Mouse (Mus musculus) G1E (cell line): ENCODE measurements around the gene Ccdc102a. TPM values are rescaled to one million over a fixed set of nuclear protein-coding genes. Genes with fewer than 3 reads are reported as not detected.
A peak's percentile ranks its signal among the peaks of the same experiment; 100 is the strongest.

Source experiments
- ATAC-seq: 2 replicates; pipeline ENCODE4 v1.8.0; 2016; ENCODE audit warnings: mild to moderate bottlenecking; ENCODE audit not compliant: insufficient number of reproducible peaks, poor library complexity, low FRiP score, severe bottlenecking; ENCODE audit errors: extremely low read depth
- DNase-seq: peaks from one replicate; pipeline ENCODE4 v3.0.0; 2012; ENCODE audit warnings: low spot score
- H3K27me3 ChIP-seq: 2 replicates; pipeline ENCODE4 v1.6.1; 2012; ENCODE audit warnings: mild to moderate bottlenecking, low read length, inconsistent platforms; ENCODE audit not compliant: insufficient read depth
- H3K36me3 ChIP-seq: replicated peaks from 2 replicates; pipeline ENCODE3; 2012; ENCODE audit warnings: mild to moderate bottlenecking, inconsistent platforms
- H3K4me1 ChIP-seq: 2 replicates; pipeline ENCODE4 v1.6.1; 2012; ENCODE audit warnings: low read depth, low read length, inconsistent platforms, mixed read lengths; ENCODE audit not compliant: insufficient read depth
- H3K4me3 ChIP-seq: 2 replicates; pipeline ENCODE4 v1.5.1; 2012; ENCODE audit warnings: low read depth, mild to moderate bottlenecking, inconsistent platforms, low read length, moderate library complexity, mixed read lengths
- H3K9me3 ChIP-seq: replicated peaks from 2 replicates; pipeline ENCODE4 v1.6.1; 2012; ENCODE audit warnings: inconsistent platforms
- CTCF ChIP-seq: IDR thresholded peaks from 2 replicates; pipeline ENCODE4 v1.5.1; 2012; ENCODE audit warnings: low read depth, low read length, inconsistent platforms, mixed read lengths
- GATA1 ChIP-seq: IDR thresholded peaks from 2 replicates; pipeline ENCODE4 v1.6.1; 2012; ENCODE audit warnings: borderline replicate concordance, low read length, inconsistent platforms, mixed read lengths
- GATA2 ChIP-seq: IDR thresholded peaks from 2 replicates; pipeline ENCODE4 v1.6.1; 2012; ENCODE audit warnings: low read depth, low read length, inconsistent platforms, borderline replicate concordance
- POLR2AphosphoS5 ChIP-seq: IDR thresholded peaks from 2 replicates; pipeline ENCODE4 v1.6.1; 2012; ENCODE audit warnings: low read depth, low read length, inconsistent platforms; ENCODE audit not compliant: insufficient replicate concordance
- TAL1 ChIP-seq: conservative IDR thresholded peaks from 2 replicates; pipeline ENCODE4 v1.6.1; 2012; ENCODE audit warnings: low read depth, low read length, inconsistent platforms, mixed read lengths
- polyA plus RNA-seq: library from polyadenylated mRNA; stranded (reverse); fragments of >175 nt; gene quantifications from 2 replicates; pipeline ENCODE4 v1.2.3, GENCODE M21; 2012
- total RNA-seq, 2 experiments: library from RNA; stranded (forward) in 1 of 2; stranded (reverse) in 1 of 2; fragments of 200-1000 nt in 1 of 2; fragments of >200 nt in 1 of 2; fragmentation: Nextera tagmentation in 1 of 2; gene quantifications; 2 replicates each; pipeline ENCODE4 v1.2.3; 2014 to 2017

The Ccdc102a gene
- total and polyA plus RNA-seq, 3 experiments = 3.3 to 20.5 (median 5.5) TPM

DNA sequence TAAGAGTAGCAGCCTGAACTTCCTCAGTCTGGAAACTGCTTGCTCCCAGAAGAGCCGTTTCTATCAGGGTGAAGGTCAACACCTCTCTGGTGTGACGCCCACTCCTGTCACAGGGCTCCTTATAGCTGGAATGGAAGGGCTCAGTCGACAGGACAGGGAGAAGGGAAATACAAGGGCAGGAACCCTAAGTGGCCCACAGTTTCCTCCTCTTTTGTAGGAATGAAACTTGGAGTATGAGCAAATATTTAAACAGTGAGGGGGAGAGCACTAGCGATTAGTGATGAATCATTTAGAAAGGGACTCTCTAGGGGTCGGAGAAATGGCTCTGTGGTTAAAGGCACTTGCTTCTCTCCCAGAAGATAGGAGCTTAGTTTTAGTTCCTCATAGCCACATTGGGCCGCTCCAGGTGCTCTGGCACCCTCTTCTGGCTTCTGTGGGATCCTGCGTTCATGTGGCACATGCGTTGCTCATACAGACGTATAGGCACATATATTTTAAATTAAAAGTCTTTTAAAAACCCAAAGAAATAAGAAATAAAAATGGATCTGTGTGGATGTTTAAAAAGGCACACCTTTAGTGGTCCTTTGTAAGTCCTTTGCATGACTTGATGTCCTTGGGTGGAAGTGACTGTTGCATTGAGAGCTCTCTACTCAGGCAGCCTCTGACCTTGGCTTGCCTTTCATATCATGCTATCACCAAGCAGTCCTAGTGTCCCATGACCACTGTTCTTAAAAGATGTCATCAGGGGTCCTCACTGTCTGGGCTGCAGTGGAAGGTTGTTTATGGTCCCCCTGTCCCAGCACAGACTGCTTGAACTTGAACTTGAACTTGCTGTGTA is 37.2 kb upstream of the Ccdc102a start:
- no peaks in the 10 kb centered on the region for H3K36me3 ChIP-seq
- DNase-seq (peak; percentile 41), ATAC-seq (peak; percentile 76)
- H3K4me3 ChIP-seq = no peak overlapping the region; the same call in 1 of the 2 replicates
- H3K4me1 ChIP-seq = peaks cover 54% of the 10 kb centered on the region
- no peaks in the 10 kb centered on the region for H3K9me3 ChIP-seq
- TF ChIP-seq POLR2AphosphoS5 (no peak), CTCF (peak; percentile 39; the same call in 1 of the 2 replicates), TAL1 (no peak), GATA2 (no peak), GATA1 (no peak)
- no peaks in the 10 kb centered on the region for H3K27me3 ChIP-seq

DNA sequence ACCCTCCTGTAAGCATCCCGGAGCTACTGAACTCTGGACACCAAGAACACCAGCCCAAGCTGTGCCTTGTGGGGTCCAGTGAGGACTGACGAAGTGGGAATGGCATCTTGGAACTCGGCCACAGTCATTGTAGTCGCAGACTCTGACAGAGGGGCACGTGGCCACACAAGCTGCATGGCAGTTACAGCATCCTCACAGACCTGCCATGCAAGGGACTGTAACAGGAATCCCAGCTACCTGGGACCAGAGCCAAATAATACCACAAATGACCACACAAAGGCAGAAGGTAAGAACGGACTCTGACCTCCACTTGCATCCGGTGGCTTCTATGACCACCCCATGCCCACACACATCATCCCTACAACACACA is 36.5 kb upstream of the Ccdc102a start:
- ATAC-seq (no peak), DNase-seq (no peak)
- no peaks in the 10 kb centered on the region for H3K9me3 ChIP-seq
- TF ChIP-seq POLR2AphosphoS5 (no peak), TAL1 (no peak), GATA2 (no peak), CTCF (no peak), GATA1 (no peak)
- H3K4me1 ChIP-seq = peaks cover 54% of the 10 kb centered on the region
- H3K36me3 ChIP-seq = no peaks in the 10 kb centered on the region
- no peaks in the 10 kb centered on the region for H3K27me3 ChIP-seq
- no peak overlapping the region; the same call in 1 of the 2 replicates for H3K4me3 ChIP-seq

DNA sequence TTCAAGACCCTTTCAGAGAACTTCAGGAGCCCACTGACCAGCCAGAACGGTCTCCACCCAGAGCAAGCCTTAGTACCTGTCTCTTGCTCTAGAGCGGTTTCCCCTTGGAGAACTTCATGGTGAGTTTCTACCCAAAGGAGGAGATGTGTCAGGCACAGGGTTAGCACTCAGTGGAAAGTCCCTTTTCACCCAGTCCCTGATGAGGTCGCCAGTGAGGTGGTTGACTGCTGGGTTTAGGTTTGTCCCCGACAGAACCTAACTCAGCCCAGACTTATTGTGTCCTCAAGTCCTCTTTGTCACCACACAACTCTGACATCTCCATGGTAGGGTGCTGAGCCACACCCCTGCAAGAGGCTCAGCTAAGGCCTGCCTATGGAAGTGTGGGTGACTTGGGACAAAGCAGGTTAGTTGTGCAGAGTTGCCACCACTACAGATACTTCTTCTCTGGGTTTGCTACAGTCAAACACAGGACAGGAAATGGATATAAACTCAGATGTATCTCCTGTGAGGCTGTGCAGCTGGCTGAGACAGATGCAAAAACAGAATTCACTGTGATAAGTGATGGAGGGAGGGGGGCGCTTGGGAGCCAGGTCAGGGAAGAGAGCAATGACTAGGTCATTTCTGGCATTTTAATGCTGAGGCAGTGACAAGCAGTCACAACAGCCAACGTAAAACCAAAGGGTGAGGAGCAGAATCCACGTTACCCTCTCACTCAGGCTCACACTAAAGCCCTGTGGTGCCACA is 35.9 kb upstream of the Ccdc102a start:
- ATAC-seq (0 out of 2 replicates have a peak, but pooled peaks have one; percentile 5), DNase-seq (no peak)
- no peak overlapping the region for H3K4me3 ChIP-seq
- peaks cover 54% of the 10 kb centered on the region for H3K4me1 ChIP-seq
- no peak for TF ChIP-seq CTCF
- no peak for TF ChIP-seq POLR2AphosphoS5
- no peak for TF ChIP-seq TAL1
- TF ChIP-seq GATA2 = no peak
- TF ChIP-seq GATA1 = no peak
- H3K27me3 ChIP-seq = no peaks in the 10 kb centered on the region
- no peaks in the 10 kb centered on the region for H3K9me3 ChIP-seq
- H3K36me3 ChIP-seq = no peaks in the 10 kb centered on the region

DNA sequence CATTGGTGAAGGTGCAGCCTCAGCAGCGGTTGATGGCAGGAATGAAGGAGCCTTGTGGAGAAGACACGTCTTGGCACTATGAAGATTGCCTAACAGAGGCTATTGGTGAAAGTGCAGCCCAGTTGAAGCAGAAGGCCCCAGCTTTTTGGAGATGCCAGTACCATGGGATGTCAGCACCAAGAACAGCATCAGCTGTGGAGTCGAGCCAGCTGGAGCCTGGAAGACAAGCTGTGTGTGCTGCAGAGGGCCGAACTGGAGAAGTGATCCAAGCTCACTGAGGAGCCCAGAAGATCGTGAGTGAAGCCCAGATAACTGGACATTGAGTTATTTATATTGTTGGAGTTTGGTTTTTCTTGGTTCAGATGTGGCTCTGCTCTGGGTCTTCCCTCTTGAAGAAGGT is 34.2 kb upstream of the Ccdc102a start:
- H3K4me3 ChIP-seq = no peak overlapping the region
- H3K9me3 ChIP-seq = no peaks in the 10 kb centered on the region
- no peak for ATAC-seq
- H3K36me3 ChIP-seq = no peaks in the 10 kb centered on the region
- no peak for TF ChIP-seq POLR2AphosphoS5
- TF ChIP-seq GATA2 = no peak
- TF ChIP-seq GATA1 = no peak
- no peak for TF ChIP-seq CTCF
- no peak for TF ChIP-seq TAL1
- peaks cover 53% of the 10 kb centered on the region for H3K4me1 ChIP-seq
- DNase-seq = no peak
- H3K27me3 ChIP-seq = peaks cover 3% of the 10 kb centered on the region; the same call in 1 of the 2 replicates

DNA sequence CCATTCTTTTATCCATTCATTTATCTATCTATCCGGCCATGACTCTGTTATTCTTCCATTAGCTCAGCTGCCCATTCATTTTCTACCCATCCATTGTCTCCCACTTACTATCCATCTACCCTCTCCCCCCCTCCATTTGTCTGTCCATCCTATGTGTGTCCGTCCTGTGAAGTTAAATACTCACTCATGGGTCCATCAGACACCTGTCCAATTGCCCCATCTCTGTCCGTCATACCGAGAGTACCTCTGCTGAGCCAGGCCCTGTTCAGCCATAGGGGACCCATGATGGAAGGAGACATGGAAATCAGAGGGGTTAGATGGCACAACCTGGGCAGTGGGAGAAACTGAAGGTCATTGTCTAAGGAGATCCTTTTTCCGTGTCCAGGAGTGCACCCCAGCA is 32.6 kb upstream of the Ccdc102a start:
- ATAC-seq (no peak), DNase-seq (no peak)
- Histone ChIP-seq H3K9me3 (no peaks in the 10 kb centered on the region), H3K36me3 (no peaks in the 10 kb centered on the region), H3K27me3 (peaks cover 13% of the 10 kb centered on the region), H3K4me3 (no peak overlapping the region), H3K4me1 (peaks cover 49% of the 10 kb centered on the region)
- TF ChIP-seq GATA1 = no peak
- TF ChIP-seq TAL1 = no peak
- TF ChIP-seq POLR2AphosphoS5 = no peak
- no peak for TF ChIP-seq CTCF
- TF ChIP-seq GATA2 = no peak

DNA sequence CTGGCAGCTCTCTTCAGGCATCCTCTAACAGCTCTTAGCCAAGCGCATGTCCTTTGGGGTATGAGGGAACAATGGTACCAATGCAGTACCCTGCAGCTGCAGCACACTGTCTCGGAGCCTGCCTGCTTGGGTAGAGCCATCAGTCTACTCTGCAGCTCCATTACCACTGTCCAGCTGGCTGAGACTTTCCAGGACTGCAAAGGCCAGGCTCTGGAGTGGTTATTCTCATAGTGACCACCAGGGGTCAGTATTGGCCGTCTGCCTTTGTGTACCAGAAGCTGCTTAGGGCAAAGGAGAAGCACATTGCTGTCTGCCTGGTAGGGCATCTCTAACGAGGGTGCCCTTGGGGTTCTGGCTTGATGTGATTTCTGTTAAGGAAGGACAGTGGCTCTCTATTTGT is 32.1 kb upstream of the Ccdc102a start:
- TF ChIP-seq CTCF = peak; percentile 99
- TF ChIP-seq POLR2AphosphoS5 = no peak
- TF ChIP-seq TAL1 = no peak
- peak; percentile 43 for ATAC-seq
- no peak overlapping the region for H3K4me3 ChIP-seq
- peak; percentile 41 for DNase-seq
- H3K4me1 ChIP-seq = peaks cover 46% of the 10 kb centered on the region
- H3K36me3 ChIP-seq = no peaks in the 10 kb centered on the region
- no peaks in the 10 kb centered on the region for H3K9me3 ChIP-seq
- peaks cover 17% of the 10 kb centered on the region for H3K27me3 ChIP-seq
